Mouse (Mus musculus) kidney, embryonic 14.5 days (tissue): ENCODE results near the gene Gm10354. TPM values are rescaled to one million over a fixed set of nuclear protein-coding genes. Genes with fewer than 3 reads are reported as not detected.
"Not testable (repeated sequence)": the region's sequence is repeated elsewhere in the genome, so short reads cannot be mapped to it uniquely, and the experiment has no call there.

ENCODE experiments used
- ATAC-seq: fragments of 200-750 bp; cut with Nextera tagmentation; 2 replicates; pipeline ENCODE4 v1.8.0; 2017; ENCODE audit warnings: moderate number of reproducible peaks, mild to moderate bottlenecking, moderate TSS enrichment, moderate library complexity; ENCODE audit not compliant: low FRiP score, low TSS enrichment
- H3K27ac ChIP-seq: fragments of 300-500 bp; sonication (generic); 2 replicates; pipeline ENCODE4 v1.5.1; 2014; ENCODE audit warnings: low read depth, mild to moderate bottlenecking, low read length, moderate library complexity, mixed read lengths
- H3K27me3 ChIP-seq: fragments of 300-500 bp; sonication (generic); 2 replicates; pipeline ENCODE4 v1.6.1; 2014; ENCODE audit warnings: mild to moderate bottlenecking, low read length; ENCODE audit not compliant: control insufficient read depth, insufficient read depth
- H3K36me3 ChIP-seq: fragments of 300-500 bp; sonication (generic); 2 replicates; pipeline ENCODE4 v1.6.1; 2014; ENCODE audit warnings: low read length, mixed read lengths; ENCODE audit not compliant: control insufficient read depth, insufficient read depth
- H3K4me1 ChIP-seq: fragments of 300-500 bp; sonication (generic); 2 replicates; pipeline ENCODE4 v1.6.1; 2014; ENCODE audit warnings: low read length, mixed read lengths; ENCODE audit not compliant: control insufficient read depth, insufficient read depth
- H3K4me2 ChIP-seq: fragments of 300-500 bp; sonication (generic); replicated peaks from 2 replicates; pipeline ENCODE4 v1.6.1; 2014; ENCODE audit warnings: low read depth, mild to moderate bottlenecking, low read length
- H3K4me3 ChIP-seq: fragments of 300-500 bp; sonication (generic); 2 replicates; pipeline ENCODE4 v1.5.1; 2014; ENCODE audit warnings: mild to moderate bottlenecking, low read length
- H3K9ac ChIP-seq: fragments of 300-500 bp; sonication (generic); 2 replicates; pipeline ENCODE4 v1.6.1; 2014; ENCODE audit warnings: low read depth, mild to moderate bottlenecking, low read length, moderate library complexity
- H3K9me3 ChIP-seq: fragments of 300-500 bp; sonication (generic); 2 replicates; pipeline ENCODE4 v1.6.1; 2016; ENCODE audit warnings: low read length; ENCODE audit not compliant: control insufficient read depth
- WGBS: fragments of 180-500 bp; shearing (Covaris S2); extraction: QIAGEN DNeasy Blood & Tissue Kit; methylation state at CpG from one replicate; pipeline ENCODE4 v1.1.7; 2014; 5-methylcytosine and 5-hydroxymethylcytosine counted together
- polyA plus RNA-seq: library from polyadenylated mRNA; unstranded; fragments of >200 nt; fragmentation: Nextera tagmentation; extraction: Ambion mirVana; gene quantifications from 2 replicates; pipeline ENCODE4 v1.2.1, GENCODE M21; 2014

The Gm10354 gene
- polyA plus RNA-seq, 1 experiment from 2014 or later, result not detected

DNA sequence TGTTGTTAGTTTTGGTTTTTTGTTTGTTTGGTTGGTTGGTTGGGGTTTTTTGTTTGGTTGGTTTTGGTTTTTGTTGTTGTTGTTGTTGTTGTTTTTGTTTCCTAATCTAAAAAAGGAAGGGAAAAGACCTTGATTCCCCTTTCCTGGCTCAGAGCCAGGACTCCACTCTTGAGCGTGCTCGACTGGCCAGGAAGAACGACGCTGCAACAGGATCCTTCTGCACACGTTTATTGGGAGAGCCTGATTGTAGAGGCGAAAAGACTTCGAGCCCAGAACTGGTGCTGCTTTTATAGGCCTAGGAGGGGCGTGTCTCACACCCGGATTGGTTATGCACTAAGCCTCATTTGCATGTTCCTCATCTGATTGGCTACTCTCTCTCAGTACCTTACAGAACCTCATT lies 19.3 kb upstream of the Gm10354 start:
- WGBS, result 80% methylated on average over 9 of the region's 9 CpGs
- not testable (repeated sequence) for H3K4me2 ChIP-seq, H3K27me3 ChIP-seq, H3K4me3 ChIP-seq, ATAC-seq, H3K36me3 ChIP-seq, H3K9ac ChIP-seq, H3K27ac ChIP-seq, H3K4me1 ChIP-seq
- peaks cover 12% of the 10 kb centered on the region for H3K9me3 ChIP-seq

- H3K9me3 ChIP-seq, result peaks cover 12% of the 10 kb centered on the region
- not testable (repeated sequence) for H3K4me3 ChIP-seq, H3K4me2 ChIP-seq, ATAC-seq, H3K27ac ChIP-seq, H3K27me3 ChIP-seq, H3K9ac ChIP-seq, H3K4me1 ChIP-seq, H3K36me3 ChIP-seq
- 84% methylated on average over 4 of the region's 4 CpGs for WGBS
Measured at GRCm38 (mm10) chr5:14997556-14997955, 18.8 kb upstream of the Gm10354 start.

DNA sequence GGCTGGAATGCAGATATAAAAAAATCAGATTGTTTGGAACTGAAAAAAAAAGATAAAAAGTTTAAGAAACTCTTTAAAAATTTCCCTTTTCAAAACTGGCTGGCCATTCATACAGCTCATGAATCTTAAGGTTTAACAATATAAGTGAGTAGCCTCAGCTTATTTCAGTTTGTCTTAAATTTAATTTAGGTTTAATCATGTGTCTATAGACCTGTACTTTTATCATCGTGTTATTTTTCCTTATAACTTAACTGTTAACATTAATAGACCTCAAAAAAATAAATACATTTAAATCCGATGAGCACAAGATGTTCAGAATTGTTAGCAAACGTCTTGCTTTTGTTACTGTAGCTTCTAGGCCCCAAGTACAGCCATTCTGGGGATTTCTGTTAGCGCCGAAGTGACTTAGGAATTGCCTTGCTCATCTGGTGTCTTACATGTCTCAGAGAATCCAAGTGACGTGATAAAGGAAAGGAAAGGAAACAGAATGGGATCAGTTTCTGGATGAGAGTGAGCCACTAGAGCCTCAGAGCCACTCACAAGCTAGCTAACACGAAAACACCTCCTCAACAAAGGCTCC lies 18.0 kb upstream of the Gm10354 start:
- not testable (repeated sequence) for H3K4me3 ChIP-seq, H3K27me3 ChIP-seq, H3K9ac ChIP-seq, ATAC-seq, H3K4me2 ChIP-seq, H3K4me1 ChIP-seq, H3K36me3 ChIP-seq, H3K27ac ChIP-seq
- WGBS, result 82% methylated on average over 6 of the region's 7 CpGs
- H3K9me3 ChIP-seq, result peaks cover 12% of the 10 kb centered on the region

DNA sequence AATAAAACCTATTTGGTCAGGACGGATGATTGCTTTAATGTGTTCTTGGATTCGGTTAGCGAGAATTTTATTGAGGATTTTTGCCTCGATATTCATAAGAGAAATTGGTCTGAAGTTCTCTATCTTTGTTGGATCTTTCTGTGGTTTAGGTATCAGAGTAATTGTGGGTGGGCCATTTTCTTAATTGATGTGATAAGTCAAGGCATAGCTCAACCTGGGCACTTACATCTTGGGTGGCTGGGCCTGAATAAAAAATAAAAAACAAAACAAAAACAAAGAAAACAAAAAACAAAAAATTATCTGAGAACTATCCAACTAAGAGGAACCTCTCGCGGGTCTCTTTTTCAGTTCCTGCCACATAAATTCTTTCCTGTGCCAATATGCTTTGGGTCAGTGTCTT lies 15.4 kb upstream of the Gm10354 start:
- not testable (repeated sequence) for H3K4me3 ChIP-seq, H3K27me3 ChIP-seq, H3K9ac ChIP-seq, H3K36me3 ChIP-seq, H3K4me1 ChIP-seq, H3K9me3 ChIP-seq, H3K27ac ChIP-seq, H3K4me2 ChIP-seq
- WGBS, result 92% methylated on average over 6 of the region's 6 CpGs
- ATAC-seq, result peak; percentile 76; the same call in 1 of the 2 replicates

GRCm38 (mm10) chr5:14990375-14991158 lies 11.8 kb upstream of the Gm10354 start:
- H3K27ac ChIP-seq, H3K4me1 ChIP-seq, H3K4me2 ChIP-seq, H3K36me3 ChIP-seq, H3K27me3 ChIP-seq, H3K4me3 ChIP-seq, ATAC-seq, H3K9ac ChIP-seq, H3K9me3 ChIP-seq: not testable (repeated sequence)
- WGBS, result 78% methylated on average over 7 of the region's 8 CpGs

DNA sequence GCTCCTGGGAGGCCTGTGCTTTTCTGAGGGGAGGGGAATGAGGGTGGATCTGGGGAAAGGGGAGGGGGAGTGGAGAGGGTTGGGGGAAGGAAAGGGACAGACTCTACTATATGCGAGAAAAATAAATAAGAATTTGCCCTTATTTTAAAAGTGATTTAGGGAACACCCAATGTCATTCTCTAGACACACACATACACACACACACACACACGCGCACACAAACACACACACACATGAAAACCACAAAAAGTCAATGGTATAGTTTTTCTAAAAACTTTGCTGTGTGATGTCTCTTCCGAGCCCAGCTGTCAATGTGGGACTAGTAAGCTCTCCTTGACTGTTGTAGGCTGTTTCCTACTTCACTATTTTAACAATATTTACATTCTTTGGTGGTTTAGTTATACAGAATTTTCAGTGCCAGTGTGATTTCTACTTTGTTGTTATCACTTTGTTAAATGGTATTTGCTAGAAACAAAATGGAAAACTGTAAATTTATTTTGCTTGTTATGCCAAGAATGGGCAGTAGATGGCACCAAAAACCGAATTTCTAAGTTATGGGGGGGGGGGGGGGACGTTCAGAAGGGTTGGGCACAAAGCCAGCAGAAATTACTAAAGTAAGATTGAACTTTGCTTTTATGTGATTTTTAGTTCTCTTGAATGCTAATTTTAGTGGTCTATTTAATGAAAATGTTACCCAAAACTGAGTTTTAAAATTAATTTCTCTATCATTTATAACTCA lies 8.1 kb upstream of the Gm10354 start:
- not testable (repeated sequence) for H3K36me3 ChIP-seq, H3K9me3 ChIP-seq, H3K4me2 ChIP-seq, H3K27me3 ChIP-seq, H3K4me3 ChIP-seq, H3K4me1 ChIP-seq, H3K27ac ChIP-seq, H3K9ac ChIP-seq
- 41% methylated on average over 5 of the region's 6 CpGs for WGBS
- ATAC-seq, result peak; percentile 73; the same call in 1 of the 2 replicates

GRCm38 (mm10) chr5:14977368-14977767 lies 1.4 kb downstream of the Gm10354 start:
- 82% methylated on average over 4 of the region's 4 CpGs for WGBS
- H3K36me3 ChIP-seq, H3K4me1 ChIP-seq, H3K9ac ChIP-seq, H3K27me3 ChIP-seq, H3K4me3 ChIP-seq, H3K27ac ChIP-seq, ATAC-seq, H3K4me2 ChIP-seq: not testable (repeated sequence)
- H3K9me3 ChIP-seq, result peaks cover 17% of the 10 kb centered on the region

GRCm38 (mm10) chr5:14975294-14975693 lies 3.4 kb downstream of the Gm10354 start:
- H3K9ac ChIP-seq, H3K36me3 ChIP-seq, H3K4me3 ChIP-seq, ATAC-seq, H3K27ac ChIP-seq, H3K27me3 ChIP-seq, H3K4me1 ChIP-seq, H3K4me2 ChIP-seq: not testable (repeated sequence)
- H3K9me3 ChIP-seq, result peaks cover 23% of the 10 kb centered on the region
- WGBS, result 83% methylated on average over 3 of the region's 4 CpGs

GRCm38 (mm10) chr5:14972841-14973240 lies 5.9 kb downstream of the Gm10354 start:
- H3K27ac ChIP-seq, H3K4me2 ChIP-seq, ATAC-seq, H3K4me3 ChIP-seq, H3K4me1 ChIP-seq, H3K9ac ChIP-seq, H3K27me3 ChIP-seq, H3K36me3 ChIP-seq: not testable (repeated sequence)
- H3K9me3 ChIP-seq, result peaks cover 17% of the 10 kb centered on the region
- WGBS, result 86% methylated on average over 3 of the region's 3 CpGs
